Mouse (Mus musculus) CH12.LX (cell line): Measurements from ENCODE around the gene Map7.

Experiments
- CTCF ChIP-seq, 2 experiments: IDR thresholded peaks in 1 of 2; conservative IDR thresholded peaks in 1 of 2; 2 replicates each; pipeline ENCODE4 v1.5.1; 2011 to 2012; ENCODE audit warnings: low read depth in 2 of 2, low read length in 2 of 2, improper control_type of control experiment in 1 of 2, inconsistent platforms in 1 of 2, mild to moderate bottlenecking in 1 of 2, moderate library complexity in 1 of 2
- E2F4 ChIP-seq: IDR thresholded peaks from 2 replicates; pipeline ENCODE4 v1.6.1; 2011; ENCODE audit warnings: low read depth, low read length, improper control_type of control experiment; ENCODE audit not compliant: insufficient replicate concordance
- EP300 ChIP-seq: IDR thresholded peaks from 2 replicates; pipeline ENCODE4 v1.6.1; 2011; ENCODE audit warnings: low read length, improper control_type of control experiment
- MAFK ChIP-seq: IDR thresholded peaks from 2 replicates; pipeline ENCODE4 v1.6.1; 2011; ENCODE audit warnings: low read length, improper control_type of control experiment; ENCODE audit not compliant: insufficient replicate concordance
- MAZ ChIP-seq: IDR thresholded peaks from 2 replicates; pipeline ENCODE4 v1.6.1; 2012; ENCODE audit warnings: low read depth, mild to moderate bottlenecking, inconsistent platforms, low read length, improper control_type of control experiment, moderate library complexity
- POLR2A ChIP-seq: IDR thresholded peaks from 2 replicates; pipeline ENCODE4 v1.6.1; 2011; ENCODE audit warnings: low read depth, mild to moderate bottlenecking, improper control_type of control experiment, low read length
- SMC3 ChIP-seq: IDR thresholded peaks from 2 replicates; pipeline ENCODE4 v1.6.1; 2011; ENCODE audit warnings: low read depth, low read length, improper control_type of control experiment
- TBP ChIP-seq: conservative IDR thresholded peaks from 2 replicates; pipeline ENCODE4 v1.6.1; 2011; ENCODE audit warnings: low read depth, low read length, improper control_type of control experiment

GRCm38 (mm10) chr10:20153507-20153906 lies 5.2 kb downstream of the Map7 start:
- TF ChIP-seq MAFK (no peak), POLR2A (no peak), CTCF (conservative IDR thresholded peaks at IDR 0.05 in 1 of 2, IDR thresholded peaks at IDR 0.05 in 1 of 2; ENCODE audit: low read depth in 2 of 2, low read length in 2 of 2) (no peak), EP300 (no peak), E2F4 (no peak), TBP (no peak), MAZ (no peak), SMC3 (no peak)
